Mouse (Mus musculus): ENCODE data around the gene Hist1h1a.
"Not testable (repeated sequence)": the region's sequence is repeated elsewhere in the genome, so short reads cannot be mapped to it uniquely, and the experiment has no call there.

Hist1h1a gene

DNA sequence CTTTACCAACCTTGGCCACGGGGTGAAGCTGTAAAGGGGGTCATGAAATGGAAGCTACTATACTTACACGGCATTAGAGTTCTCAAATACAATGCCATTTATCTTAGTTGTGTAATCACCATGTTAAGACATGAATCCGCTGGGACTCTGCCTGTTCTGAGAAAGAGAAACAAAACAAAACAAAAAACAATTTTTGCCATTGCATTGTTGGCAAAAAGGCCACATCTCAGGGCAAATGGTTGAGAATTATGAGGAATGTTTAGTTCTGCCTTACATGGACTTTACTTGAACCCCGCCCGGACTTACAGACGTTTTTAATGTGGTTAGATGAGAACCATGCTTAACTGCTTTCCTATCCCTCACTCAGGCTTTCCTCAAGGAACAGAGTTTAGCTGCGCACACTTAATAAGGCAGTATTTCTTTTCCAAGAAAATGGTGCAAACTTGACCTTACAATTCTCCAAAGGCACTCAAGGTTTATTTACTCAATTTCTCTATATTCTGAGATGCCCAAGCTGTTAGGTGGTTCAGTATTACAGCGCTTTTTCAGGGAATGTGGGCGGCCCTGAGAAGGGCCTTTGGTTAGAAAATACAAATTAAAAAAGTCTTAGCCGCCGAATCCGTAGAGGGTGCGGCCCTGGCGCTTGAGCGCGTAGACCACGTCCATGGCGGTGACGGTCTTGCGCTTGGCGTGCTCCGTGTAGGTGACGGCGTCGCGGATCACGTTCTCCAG is 3.1 kb upstream of the Hist1h1a start:
- no peak for DNase-seq

DNA sequence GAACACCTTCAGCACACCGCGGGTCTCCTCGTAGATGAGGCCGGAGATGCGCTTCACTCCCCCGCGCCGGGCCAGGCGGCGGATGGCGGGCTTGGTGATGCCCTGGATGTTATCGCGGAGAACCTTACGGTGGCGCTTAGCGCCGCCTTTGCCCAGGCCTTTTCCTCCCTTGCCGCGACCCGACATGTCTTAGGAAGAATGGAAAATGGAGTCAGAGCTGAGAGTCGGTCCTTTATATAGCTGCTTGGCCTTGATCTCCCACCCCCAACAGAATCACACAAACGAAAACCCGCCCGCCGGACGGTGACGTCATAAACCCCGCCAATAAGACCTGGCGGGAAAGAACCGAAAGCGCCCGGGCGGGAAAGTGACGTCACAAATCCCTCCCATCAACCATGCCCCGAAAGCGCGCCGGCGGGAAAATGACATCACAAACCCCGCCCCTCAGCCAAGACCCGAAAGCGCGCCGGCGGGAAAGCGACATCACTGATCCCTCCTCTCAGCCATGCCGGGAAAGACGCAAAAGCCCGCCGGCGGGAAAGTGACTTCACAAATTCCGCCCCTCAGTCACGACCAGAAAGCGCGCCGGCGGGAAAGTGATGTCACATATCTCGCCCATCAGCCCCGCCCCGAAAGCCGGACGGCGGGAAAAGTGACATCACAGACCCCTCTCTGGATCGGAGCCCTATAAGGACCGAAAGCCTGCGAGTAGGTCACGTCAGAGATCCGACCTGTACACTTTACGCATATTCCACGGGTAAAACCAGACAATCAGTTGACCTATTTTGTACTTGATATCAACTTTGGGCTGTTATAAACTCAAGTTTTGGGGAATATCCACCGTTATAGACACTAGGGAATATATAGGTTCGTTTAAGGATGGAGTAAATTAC is 2.2 kb upstream of the Hist1h1a start, which contains the start of gene Hist1h4a:
TSS of gene Hist1h4a (minus strand) at position 259 of the 893 bp plus-strand sequence.
- DNase-seq: peak; percentile 99

DNA sequence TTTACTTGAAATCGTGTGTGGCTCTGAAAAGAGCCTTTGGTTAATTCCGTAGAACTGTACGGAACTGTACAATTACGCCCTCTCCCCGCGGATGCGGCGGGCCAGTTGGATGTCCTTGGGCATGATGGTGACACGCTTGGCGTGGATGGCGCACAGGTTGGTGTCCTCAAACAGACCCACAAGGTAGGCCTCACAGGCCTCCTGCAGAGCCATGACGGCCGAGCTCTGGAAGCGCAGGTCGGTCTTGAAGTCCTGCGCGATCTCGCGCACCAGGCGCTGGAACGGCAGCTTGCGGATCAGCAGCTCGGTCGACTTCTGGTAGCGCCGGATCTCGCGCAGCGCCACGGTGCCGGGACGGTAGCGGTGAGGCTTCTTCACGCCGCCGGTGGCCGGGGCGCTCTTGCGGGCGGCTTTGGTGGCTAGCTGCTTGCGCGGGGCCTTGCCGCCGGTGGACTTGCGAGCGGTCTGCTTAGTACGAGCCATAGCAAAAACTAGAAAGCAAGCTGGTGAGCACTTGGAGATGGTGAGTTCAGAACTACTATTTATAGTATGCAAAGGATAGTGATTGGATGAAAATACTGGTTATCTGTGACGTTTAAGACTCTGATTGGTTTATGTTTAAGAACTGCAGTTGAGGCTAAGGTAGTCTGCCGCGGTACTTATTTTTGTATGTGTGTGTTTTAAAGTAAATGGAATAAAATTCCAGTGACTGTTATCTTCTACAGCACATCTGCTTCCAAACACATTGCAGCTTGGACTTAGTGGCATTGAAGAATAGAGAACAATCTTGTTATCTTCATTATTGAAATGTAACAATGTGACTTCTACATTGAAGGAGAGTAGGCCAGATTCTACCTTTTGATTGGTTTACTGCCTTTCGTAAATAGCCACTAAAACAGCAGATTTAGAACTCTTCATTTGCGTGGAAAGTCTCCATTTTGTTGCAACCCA is 1.3 kb upstream of the Hist1h1a start, which contains the start of gene Hist1h3a:
TSS of gene Hist1h3a (minus strand) at position 516 of the 951 bp plus-strand sequence.
- DNase-seq: peak; percentile 79

DNA sequence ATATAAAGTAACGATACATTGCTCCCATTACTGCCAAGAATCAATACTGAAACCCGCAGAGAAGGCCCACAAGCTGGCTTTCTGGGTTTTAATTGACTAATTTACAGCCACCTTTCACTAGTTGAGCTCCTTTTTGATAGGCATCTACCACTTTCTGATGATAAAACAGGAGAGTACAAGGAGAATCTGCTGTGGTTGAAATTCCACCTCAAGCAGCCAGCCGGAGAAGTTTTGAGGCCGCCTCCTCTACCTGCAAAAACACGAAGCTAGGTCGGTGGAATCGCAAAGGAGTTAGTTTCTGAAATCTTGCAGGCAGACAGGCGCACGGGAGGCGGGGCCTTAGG is 252 bp upstream of the Hist1h1a start:
- no peak for DNase-seq

DNA sequence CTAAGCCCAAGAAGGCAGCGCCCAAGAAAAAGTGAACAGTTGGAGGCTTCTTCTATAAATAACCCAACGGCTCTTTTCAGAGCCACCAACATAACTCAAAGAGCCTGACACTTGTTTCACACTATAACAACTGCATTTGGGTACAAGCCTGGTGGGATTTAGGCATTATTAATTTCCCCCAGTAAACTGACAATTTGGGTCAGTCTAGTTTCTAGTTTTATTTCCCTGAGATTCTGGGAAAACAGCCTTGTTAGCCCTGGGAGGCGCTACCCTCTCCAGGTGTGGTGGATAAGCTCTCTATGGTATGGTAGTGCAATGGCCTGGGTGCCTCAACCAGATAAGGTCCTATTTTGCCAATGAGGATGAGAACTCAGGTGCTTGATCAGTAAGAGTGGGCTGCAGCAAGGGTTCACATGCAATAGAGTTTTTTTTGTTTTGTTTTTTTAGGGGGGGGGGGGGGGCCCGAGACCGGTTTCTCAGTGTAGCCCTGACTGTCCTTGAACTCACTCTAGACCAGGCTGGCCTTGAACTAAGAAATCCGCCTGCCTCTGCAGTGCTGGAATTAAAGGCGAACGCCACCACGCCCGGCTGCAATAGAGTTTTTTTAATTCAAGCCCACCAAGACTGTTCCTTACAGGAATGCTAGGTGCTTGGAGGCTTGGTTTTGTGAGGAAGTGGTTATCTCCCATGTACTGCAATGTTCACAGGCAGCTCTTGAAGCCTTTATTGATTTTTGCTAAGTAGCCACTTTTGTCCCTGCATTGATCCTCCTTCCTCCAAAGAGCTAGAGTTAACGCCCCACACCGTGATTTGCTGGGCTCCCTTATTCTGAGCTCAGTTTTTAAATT is 1.1 kb downstream of the Hist1h1a start:
- DNase-seq: no peak

DNA sequence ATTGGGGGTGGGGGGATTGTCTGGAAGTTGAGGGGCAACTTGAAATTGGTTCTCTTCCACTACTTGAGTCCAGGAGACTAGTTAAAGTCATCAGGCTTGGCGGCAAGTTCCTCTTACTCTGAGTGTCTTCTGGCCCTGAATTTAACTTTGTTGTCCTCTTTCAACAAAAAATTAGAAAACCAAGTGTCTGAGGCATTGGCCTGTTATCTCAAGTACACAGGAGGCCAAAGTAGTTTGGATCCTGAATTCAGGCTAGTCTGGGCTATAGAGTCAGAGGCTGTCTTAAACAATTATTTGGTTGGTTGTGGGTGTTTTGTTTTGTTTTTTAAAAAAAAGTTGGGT is 1.7 kb downstream of the Hist1h1a start:
- DNase-seq: no peak

DNA sequence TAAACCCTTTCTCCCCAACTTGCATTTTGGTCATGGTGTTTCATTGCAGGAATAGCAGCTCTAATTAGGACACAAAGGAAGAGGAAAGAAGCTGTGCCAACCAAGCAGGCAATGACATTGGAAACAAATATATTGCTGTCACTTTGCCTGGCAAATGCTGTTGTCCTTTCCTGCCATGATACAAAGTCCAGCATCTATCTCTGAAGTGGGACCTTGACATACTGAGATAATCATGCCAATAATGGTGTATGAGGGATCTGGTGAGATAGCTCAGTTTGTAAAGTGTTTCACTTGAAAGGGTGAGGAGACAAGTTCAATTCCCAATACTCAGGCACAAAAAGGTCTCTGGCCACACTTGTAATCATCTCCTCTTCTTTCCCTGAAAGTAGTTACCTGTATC is 3.3 kb downstream of the Hist1h1a start:
- no peak for DNase-seq

DNA sequence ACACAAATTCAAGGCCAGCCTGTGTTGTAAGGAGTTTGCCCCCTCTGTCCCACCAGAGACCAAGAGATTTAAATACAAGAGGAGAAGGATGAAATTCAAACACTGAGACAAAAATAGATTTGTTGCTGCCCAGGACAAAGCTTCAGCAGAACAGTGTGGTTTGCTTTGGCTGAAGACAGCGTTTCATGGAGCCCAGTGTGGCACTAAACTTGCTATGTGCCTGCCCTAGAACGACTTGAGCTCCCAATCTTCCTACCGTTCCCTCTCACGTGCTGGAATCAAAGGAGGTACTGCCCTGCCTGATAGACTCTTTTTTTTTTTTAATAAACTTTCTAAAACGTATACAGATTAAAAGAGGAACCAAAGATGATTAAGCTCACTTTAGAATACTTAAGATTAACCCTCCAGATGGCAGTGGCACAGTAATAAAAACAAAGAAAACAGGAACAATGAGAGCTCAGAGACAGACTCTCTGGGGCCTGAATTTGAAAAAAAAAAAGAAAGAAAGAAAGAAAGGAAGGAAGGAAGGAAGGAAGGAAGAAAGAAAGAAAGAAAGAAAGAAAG is 5.5 kb downstream of the Hist1h1a start:
- no peak for DNase-seq

DNA sequence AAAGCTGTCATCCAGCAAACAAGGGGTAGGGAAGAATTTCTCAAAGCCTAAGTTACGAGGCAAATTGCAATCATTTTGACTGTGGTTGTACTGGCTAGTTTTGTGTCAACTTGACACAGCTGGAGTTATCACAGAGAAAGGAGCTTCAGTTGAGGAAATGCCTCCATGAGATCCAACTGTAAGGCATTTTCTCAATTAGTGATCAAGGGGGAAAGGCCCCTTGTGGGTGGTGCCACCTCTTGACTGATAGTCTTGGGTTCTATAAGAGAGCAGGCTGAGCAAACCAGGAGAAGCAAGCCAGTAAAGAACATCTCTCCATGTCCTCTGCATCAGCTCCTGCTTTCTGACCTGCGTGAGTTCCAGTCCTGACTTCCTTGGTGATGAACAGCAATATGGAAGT is 6.1 kb downstream of the Hist1h1a start, which contains the start of gene Trim38:
TSS of gene Trim38 (plus strand) at position 301 of the 400 bp plus-strand sequence.
- DNase-seq: not testable (repeated sequence)

DNA sequence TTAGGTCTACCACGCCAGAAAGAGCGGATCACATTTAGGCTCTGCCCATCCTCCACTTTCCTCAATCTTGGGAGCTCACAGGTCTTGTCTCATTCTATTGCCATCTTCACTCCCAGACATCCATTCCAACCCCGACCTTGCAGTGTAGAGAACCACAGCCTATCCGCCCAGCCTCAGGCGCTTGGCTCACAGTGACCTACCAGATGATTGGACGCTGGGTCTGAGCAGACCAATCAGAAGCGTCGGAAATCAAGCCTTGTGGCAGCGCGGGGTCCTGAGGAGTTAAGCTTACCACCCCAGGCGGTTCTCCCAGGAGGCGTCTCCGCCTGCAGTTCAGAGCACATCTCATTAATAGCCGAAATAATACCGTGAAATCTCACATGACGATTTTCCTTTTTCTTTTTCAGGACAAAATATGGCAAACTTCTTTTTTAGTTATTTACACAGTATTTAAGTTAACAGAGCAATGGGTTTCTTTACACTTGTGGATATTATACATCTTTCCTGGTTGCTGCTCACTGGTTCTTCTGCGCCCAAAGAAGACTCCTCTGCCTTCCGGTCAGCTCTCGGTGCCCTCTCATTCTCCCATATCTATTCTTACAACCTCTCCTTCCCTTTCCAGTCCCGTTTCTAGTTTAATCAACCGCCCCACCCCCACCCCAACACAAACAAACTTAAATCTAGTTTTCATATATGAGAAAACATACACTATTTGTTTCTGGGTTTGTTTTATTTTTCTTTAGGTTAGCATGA is 9.3 kb downstream of the Hist1h1a start:
- DNase-seq: peak; percentile 29

DNA sequence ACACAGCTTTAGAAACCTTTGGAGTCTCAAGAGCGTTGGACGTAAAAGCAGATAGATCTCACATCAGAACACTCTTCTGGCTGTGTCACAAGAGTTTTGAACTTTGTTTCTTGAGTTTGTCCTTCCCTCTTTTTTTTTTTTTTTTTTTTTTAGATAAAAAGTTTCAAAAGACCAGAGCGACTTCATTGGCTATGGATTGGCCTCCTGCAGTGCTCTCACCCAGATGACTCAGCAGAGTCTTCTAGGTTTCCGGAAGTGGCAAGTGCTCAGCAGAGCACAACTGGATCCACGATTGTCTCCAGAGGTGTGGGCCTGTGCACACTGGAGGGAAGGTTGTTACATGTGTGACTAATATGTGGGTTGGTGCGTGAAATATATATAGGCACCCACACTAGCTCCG is 14.9 kb downstream of the Hist1h1a start:
- no peak for DNase-seq

DNA sequence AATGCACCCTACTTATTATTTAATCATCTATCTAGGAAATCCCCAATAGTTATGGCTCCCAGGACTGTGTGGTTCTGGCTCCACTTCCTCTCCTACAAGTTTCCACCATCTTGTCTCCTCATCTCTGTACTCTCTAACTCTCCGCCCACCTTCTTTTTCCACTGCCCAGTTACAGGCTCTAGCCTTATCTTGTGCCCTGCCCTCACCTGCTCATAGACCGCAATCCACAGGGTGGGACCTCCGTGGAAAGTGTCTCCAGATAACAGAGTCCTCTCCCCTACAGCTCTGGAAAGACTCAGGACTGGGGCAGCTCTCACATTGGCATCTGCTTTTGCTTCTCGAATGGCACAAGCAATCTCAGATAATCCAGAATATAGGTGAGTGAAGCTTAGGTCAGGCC is 15.6 kb downstream of the Hist1h1a start:
- DNase-seq: no peak

DNA sequence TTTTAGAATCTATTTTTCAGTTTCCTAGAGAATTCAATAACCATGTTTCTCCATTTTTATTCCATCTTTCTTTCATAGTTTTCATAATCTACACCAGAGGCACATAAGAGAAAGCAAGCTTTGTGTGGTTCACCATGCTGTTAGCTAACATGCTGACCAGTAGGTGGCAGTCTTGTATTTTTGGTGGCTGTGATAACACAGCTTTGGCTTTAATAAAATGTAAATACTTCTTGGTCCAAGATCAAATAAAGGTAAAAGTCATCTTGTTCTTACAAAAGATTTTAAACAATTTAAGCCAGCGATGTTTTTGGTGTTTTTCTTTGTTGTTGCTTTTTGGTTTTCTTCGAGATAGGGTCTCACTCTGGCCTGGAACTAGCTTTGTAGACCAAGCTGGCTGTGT is 29.1 kb downstream of the Hist1h1a start:
- peak; percentile 51 for DNase-seq

DNA sequence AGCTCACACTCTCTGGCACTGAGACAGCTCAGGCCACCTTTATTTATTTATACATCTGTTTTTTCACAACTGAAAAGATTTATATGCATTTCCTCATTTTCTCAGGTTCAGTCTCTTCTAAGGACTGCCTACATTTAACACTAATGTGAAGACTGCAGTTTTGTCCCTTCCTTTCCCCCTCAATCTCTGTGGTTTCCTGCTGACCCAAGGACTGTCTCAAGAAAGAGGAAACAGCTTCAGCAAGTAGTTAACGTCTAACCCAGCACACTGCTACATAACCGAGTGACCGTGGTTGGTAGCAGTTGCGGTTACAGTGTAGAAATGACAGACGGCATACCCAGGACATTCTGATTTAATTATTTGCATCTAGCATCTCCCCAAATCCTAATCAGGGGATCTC is 35.9 kb downstream of the Hist1h1a start:
- no peak for DNase-seq

DNA sequence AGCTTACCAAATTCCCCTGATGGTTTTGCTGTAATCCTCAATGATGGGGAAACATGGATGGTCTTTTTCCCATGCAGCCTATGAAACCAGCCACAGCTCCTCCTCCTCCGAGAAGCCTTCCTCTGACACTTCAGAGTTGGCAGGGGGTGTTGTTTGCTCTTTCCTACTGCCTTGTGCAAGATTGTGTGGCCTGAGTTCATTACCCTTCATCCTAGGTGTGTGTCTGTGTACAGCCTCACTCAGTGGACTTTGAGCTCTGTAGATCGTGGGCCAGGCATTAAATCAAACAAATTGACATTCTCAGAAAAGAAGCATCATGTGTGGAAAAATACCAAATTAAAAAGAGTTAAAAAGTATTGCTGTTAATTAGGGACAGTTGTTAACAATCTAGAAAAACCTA is 41.1 kb downstream of the Hist1h1a start:
- DNase-seq: no peak

DNA sequence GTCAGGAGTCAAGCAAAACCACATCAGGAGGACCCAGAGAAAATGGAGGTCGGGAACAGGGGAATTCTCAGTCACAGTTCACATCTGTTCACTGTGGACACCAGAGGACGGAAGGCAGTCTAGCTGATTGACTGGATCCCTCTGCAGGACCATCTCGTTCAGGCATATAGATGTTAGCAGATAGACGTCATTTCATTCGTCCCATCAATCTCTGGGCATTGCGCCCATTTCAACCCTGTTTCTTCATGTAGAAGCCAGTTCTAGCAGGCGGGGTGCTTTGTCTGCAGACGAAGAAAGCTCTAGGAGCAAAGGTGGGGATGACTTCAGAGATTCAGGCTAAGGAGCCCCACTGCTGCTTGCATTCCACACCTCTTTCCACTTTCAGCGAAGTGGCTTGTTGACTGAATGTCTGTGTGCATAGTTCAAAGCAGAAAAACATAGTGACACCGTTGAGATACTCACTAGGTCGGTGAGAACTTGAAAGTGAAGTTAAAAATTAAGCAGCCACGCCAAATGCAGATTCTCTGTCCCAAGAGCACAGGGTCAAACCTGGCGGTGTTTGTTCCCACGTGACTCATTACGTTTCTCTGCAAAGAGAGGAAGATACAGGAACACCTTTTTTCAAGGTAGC is 43.1 kb downstream of the Hist1h1a start, which contains the start of gene Slc17a2:
TSS of gene Slc17a2 (plus strand) at position 572 of the 631 bp plus-strand sequence.
- DNase-seq: peak; percentile 32

All from kidney, postnatal 14 days (tissue).